Mouse (Mus musculus): ENCODE results near the gene Defb7.

Defb7 gene

GRCm38 (mm10) chr8:19494797-19495196, at the start of gene Defb7:
Gene Defb7 (plus strand): TSS chr8:19495097.
- no peak for DNase-seq (ENCODE audit: low spot score)

GRCm38 (mm10) chr8:19446378-19446777, 48.5 kb upstream of the Defb7 start:
- no peak for DNase-seq (ENCODE audit: low spot score)

GRCm38 (mm10) chr8:19461355-19461754, 33.5 kb upstream of the Defb7 start:
- no peak for DNase-seq (ENCODE audit: low spot score)

GRCm38 (mm10) chr8:19469026-19469425, 25.9 kb upstream of the Defb7 start:
- no peak for DNase-seq (ENCODE audit: low spot score)

- no peak for DNase-seq (ENCODE audit: low spot score)
Observed at GRCm38 (mm10) chr8:19500524-19500923, 5.6 kb downstream of the Defb7 start.

GRCm38 (mm10) chr8:19535195-19535829, 40.4 kb downstream of the Defb7 start:
- peak; percentile 1 for DNase-seq (ENCODE audit: low spot score)

GRCm38 (mm10) chr8:19540376-19540775, 45.5 kb downstream of the Defb7 start:
- no peak for DNase-seq (ENCODE audit: low spot score)
